Mouse (Mus musculus) thymus, postnatal 36 days (tissue): ENCODE results near the gene Mad1l1.

Experiments used
- DNase-seq, 2 experiments: peaks; one replicate each; pipeline ENCODE4 v3.0.0; 2022; ENCODE audit warnings: mixed read lengths in 2 of 2

The Mad1l1 gene

GRCm38 (mm10) chr5:140324058-140324457, 2.7 kb upstream of the Mad1l1 start:
- no peak for DNase-seq

GRCm38 (mm10) chr5:140321756-140322575, 614 bp upstream of the Mad1l1 start:
- no peak for DNase-seq

- DNase-seq = no peak
These were observed 4.6 kb downstream of the Mad1l1 start for GRCm38 (mm10) chr5:140316716-140317115.

- DNase-seq = no peak
These were observed 13.8 kb downstream of the Mad1l1 start for GRCm38 (mm10) chr5:140307602-140308001.

- DNase-seq = no peak
These were observed 15.3 kb downstream of the Mad1l1 start for GRCm38 (mm10) chr5:140306016-140306415.

- DNase-seq = no peak
These were observed 23.1 kb downstream of the Mad1l1 start for GRCm38 (mm10) chr5:140298291-140298690.

GRCm38 (mm10) chr5:140292152-140292551, 29.2 kb downstream of the Mad1l1 start:
- DNase-seq = peak; percentile 79 to 82

- DNase-seq = no peak
These were observed 32.2 kb downstream of the Mad1l1 start for GRCm38 (mm10) chr5:140289161-140289560.

GRCm38 (mm10) chr5:140288287-140288686, 33.1 kb downstream of the Mad1l1 start:
- DNase-seq = no peak

GRCm38 (mm10) chr5:140284761-140285160, 36.6 kb downstream of the Mad1l1 start:
- no peak for DNase-seq

- no peak for DNase-seq
These were observed 37.3 kb downstream of the Mad1l1 start for GRCm38 (mm10) chr5:140284011-140284410.

GRCm38 (mm10) chr5:140282900-140283299, 38.5 kb downstream of the Mad1l1 start:
- no peak for DNase-seq

- DNase-seq = peak; percentile 76 to 90
These were observed 39.0 kb downstream of the Mad1l1 start for GRCm38 (mm10) chr5:140282376-140282775.

GRCm38 (mm10) chr5:140280205-140280604, 41.1 kb downstream of the Mad1l1 start:
- DNase-seq = no peak

- no peak for DNase-seq
These were observed 44.6 kb downstream of the Mad1l1 start for GRCm38 (mm10) chr5:140276779-140277178.

GRCm38 (mm10) chr5:140270976-140271685, 50.2 kb downstream of the Mad1l1 start:
- DNase-seq = peak; percentile 72 to 86

- no peak for DNase-seq
These were observed 53.0 kb downstream of the Mad1l1 start for GRCm38 (mm10) chr5:140268396-140268795.

GRCm38 (mm10) chr5:140267061-140267460, 54.3 kb downstream of the Mad1l1 start:
- no peak for DNase-seq

GRCm38 (mm10) chr5:140264825-140265575, 56.4 kb downstream of the Mad1l1 start:
- DNase-seq = peak; percentile 59 to 63

- peak; percentile 81 to 91 for DNase-seq
These were observed 57.3 kb downstream of the Mad1l1 start for GRCm38 (mm10) chr5:140263754-140264749.

- peak; percentile 63 to 76 for DNase-seq
These were observed 59.0 kb downstream of the Mad1l1 start for GRCm38 (mm10) chr5:140262401-140262800.

- DNase-seq = peak in 1 of 2 experiments; percentile 46
These were observed 60.0 kb downstream of the Mad1l1 start for GRCm38 (mm10) chr5:140261313-140261712.
